Mouse (Mus musculus): ENCODE results near the gene Tlcd1. TPM values are rescaled to one million over a fixed set of nuclear protein-coding genes. Genes with fewer than 3 reads are reported as not detected.

Tlcd1 gene
- polyA plus RNA-seq, 1 experiment from 2014 or later = 9.9 TPM

DNA sequence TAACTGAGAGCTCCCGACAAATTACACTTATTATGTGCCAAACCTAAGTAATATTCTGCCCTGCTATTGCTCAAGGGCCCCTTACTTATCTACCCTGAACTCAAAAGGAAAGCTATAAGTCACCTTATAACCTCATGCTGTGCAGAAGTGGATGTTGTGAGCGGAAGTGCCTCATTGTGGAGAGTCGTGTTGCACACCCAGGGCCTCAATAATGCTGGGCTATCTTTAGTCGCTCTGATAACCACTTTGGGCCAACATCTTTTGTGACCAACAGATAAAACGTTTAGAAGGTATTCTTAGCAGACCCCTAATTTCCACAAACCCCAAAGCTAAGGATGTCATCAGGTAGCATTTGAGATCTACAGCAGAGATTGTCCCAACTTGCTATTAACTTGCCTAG is 35.8 kb upstream of the Tlcd1 start:
- H3K4me3 ChIP-seq (ENCODE audit: low read depth, low read length) = no peak overlapping the region
- no peak overlapping the region for H3K4me2 ChIP-seq (ENCODE audit: low read depth, low read length, severe bottlenecking)
- ATAC-seq (replicated peaks; ENCODE audit: low FRiP score) (no peak), DNase-seq (ENCODE audit: low spot score) (no peak)
- no peaks in the 10 kb centered on the region for H3K27me3 ChIP-seq (ENCODE audit: control insufficient read depth, insufficient read depth, low read length)
- H3K9ac ChIP-seq (ENCODE audit: low read length) = no peak overlapping the region
- H3K27ac ChIP-seq (ENCODE audit: low read depth, low read length) = no peak overlapping the region
- peaks cover 9% of the 10 kb centered on the region for H3K36me3 ChIP-seq (ENCODE audit: control insufficient read depth, insufficient read depth, low read length)
- no peaks in the 10 kb centered on the region for H3K4me1 ChIP-seq (replicated peaks; ENCODE audit: control insufficient read depth, insufficient read depth, low read length)
- WGBS = 87% methylated on average over 5 of the region's 5 CpGs
- no peaks in the 10 kb centered on the region for H3K9me3 ChIP-seq (ENCODE audit: control insufficient read depth, low read length)

DNA sequence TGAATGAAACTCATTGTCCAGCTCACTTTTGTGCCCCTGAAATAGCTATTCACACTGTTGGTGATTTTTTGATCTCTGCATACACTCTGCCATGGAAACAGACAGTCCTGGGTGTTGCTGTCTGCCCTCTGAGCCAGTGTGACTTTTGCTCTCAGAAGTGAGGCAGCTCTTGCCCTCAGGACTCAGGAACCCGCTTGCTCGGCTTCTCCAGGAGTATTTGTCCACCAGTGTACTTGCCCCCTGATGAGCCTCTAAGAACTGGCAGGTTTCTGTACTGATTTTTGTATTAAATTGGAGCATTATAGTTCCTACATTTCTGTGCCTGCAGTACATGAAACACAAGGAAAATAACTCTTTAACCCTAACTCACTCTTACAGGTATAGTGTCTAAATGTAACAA is 33.0 kb upstream of the Tlcd1 start:
- 83% methylated on average over 2 of the region's 2 CpGs for WGBS
- Histone ChIP-seq H3K36me3 (ENCODE audit: control insufficient read depth, insufficient read depth, low read length) (peaks cover 9% of the 10 kb centered on the region), H3K27me3 (ENCODE audit: control insufficient read depth, insufficient read depth, low read length) (no peaks in the 10 kb centered on the region), H3K4me1 (replicated peaks; ENCODE audit: control insufficient read depth, insufficient read depth, low read length) (no peaks in the 10 kb centered on the region), H3K9ac (ENCODE audit: low read length) (no peak overlapping the region), H3K4me3 (ENCODE audit: low read depth, low read length) (no peak overlapping the region), H3K9me3 (ENCODE audit: control insufficient read depth, low read length) (no peaks in the 10 kb centered on the region), H3K4me2 (ENCODE audit: low read depth, low read length, severe bottlenecking) (no peak overlapping the region), H3K27ac (ENCODE audit: low read depth, low read length) (no peak overlapping the region)
- ATAC-seq (replicated peaks; ENCODE audit: low FRiP score) (no peak), DNase-seq (ENCODE audit: low spot score) (no peak)

GRCm38 (mm10) chr11:78146168-78146567 is 30.3 kb upstream of the Tlcd1 start:
- Histone ChIP-seq H3K9ac (ENCODE audit: low read length) (no peak overlapping the region), H3K4me1 (replicated peaks; ENCODE audit: control insufficient read depth, insufficient read depth, low read length) (no peaks in the 10 kb centered on the region), H3K27ac (ENCODE audit: low read depth, low read length) (no peak overlapping the region), H3K9me3 (ENCODE audit: control insufficient read depth, low read length) (no peaks in the 10 kb centered on the region), H3K27me3 (ENCODE audit: control insufficient read depth, insufficient read depth, low read length) (no peaks in the 10 kb centered on the region), H3K4me3 (ENCODE audit: low read depth, low read length) (no peak overlapping the region), H3K4me2 (ENCODE audit: low read depth, low read length, severe bottlenecking) (no peak overlapping the region), H3K36me3 (ENCODE audit: control insufficient read depth, insufficient read depth, low read length) (peaks cover 12% of the 10 kb centered on the region)
- no peak for ATAC-seq (replicated peaks; ENCODE audit: low FRiP score)
- no peak for DNase-seq (ENCODE audit: low spot score)
- WGBS = 90% methylated on average over 5 of the region's 5 CpGs

DNA sequence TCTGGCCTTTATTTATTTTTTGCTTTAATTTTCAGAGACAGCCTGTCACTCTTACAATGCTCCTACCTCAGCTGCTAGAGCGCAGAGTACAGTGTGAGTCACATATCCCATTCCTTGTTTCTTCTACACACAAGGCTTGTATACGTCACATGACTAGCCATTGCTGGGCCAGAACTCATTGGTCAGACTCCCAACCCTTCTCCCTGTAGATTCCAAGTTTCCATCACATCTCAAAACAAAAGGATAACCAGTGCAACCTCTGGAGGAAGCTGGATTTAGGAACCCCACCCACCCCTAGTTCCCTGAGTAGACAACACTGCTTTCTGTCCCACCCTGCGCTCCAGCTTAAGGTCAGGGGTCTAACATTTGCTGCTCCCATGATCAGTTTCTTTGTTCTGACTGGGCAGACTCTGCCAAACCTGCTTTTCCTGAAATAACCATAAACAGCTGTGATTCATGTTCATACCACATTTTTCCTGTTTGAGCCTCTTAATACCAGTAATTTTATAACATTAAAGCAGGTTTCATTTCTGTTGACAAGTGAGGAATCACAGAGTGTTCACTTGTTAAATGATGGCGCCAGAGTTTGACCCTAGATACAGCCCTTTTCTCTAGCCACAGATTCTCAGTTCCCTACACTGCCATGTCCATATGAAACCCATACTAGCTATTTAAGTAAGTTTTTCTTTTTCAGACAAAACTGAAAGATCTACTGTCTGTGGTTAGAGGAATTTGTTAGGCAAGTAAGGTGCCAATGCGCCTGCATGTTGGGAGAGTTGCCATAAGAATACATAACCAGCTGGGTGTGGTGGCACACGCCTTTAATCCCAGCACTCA is 29.6 kb upstream of the Tlcd1 start:
- WGBS = 90% methylated on average over 6 of the region's 6 CpGs
- ATAC-seq (replicated peaks; ENCODE audit: low FRiP score) = no peak
- peaks cover 12% of the 10 kb centered on the region for H3K36me3 ChIP-seq (ENCODE audit: control insufficient read depth, insufficient read depth, low read length)

GRCm38 (mm10) chr11:78151161-78151560 is 25.4 kb upstream of the Tlcd1 start:
- Histone ChIP-seq H3K4me3 (ENCODE audit: low read depth, low read length) (no peak overlapping the region), H3K27ac (ENCODE audit: low read depth, low read length) (no peak overlapping the region), H3K9ac (ENCODE audit: low read length) (no peak overlapping the region), H3K4me1 (replicated peaks; ENCODE audit: control insufficient read depth, insufficient read depth, low read length) (no peaks in the 10 kb centered on the region), H3K4me2 (ENCODE audit: low read depth, low read length, severe bottlenecking) (no peak overlapping the region), H3K27me3 (ENCODE audit: control insufficient read depth, insufficient read depth, low read length) (no peaks in the 10 kb centered on the region), H3K36me3 (ENCODE audit: control insufficient read depth, insufficient read depth, low read length) (peaks cover 8% of the 10 kb centered on the region; the same call in 1 of the 2 replicates), H3K9me3 (ENCODE audit: control insufficient read depth, low read length) (no peaks in the 10 kb centered on the region)
- ATAC-seq (replicated peaks; ENCODE audit: low FRiP score) = no peak
- DNase-seq (ENCODE audit: low spot score) = no peak
- WGBS = 28% methylated on average over 1 of the region's 1 CpGs

More for the DNA sequence above, 29.6 kb upstream of the Tlcd1 start:
- no peak for DNase-seq (ENCODE audit: low spot score)
- no peaks in the 10 kb centered on the region for H3K4me1 ChIP-seq (replicated peaks; ENCODE audit: control insufficient read depth, insufficient read depth, low read length)
- H3K27me3 ChIP-seq (ENCODE audit: control insufficient read depth, insufficient read depth, low read length) = no peaks in the 10 kb centered on the region
- no peaks in the 10 kb centered on the region for H3K9me3 ChIP-seq (ENCODE audit: control insufficient read depth, low read length)
- no peak overlapping the region for H3K9ac ChIP-seq (ENCODE audit: low read length)
- H3K27ac ChIP-seq (ENCODE audit: low read depth, low read length) = no peak overlapping the region
- H3K4me2 ChIP-seq (ENCODE audit: low read depth, low read length, severe bottlenecking) = no peak overlapping the region
- H3K4me3 ChIP-seq (ENCODE audit: low read depth, low read length) = no peak overlapping the region

DNA sequence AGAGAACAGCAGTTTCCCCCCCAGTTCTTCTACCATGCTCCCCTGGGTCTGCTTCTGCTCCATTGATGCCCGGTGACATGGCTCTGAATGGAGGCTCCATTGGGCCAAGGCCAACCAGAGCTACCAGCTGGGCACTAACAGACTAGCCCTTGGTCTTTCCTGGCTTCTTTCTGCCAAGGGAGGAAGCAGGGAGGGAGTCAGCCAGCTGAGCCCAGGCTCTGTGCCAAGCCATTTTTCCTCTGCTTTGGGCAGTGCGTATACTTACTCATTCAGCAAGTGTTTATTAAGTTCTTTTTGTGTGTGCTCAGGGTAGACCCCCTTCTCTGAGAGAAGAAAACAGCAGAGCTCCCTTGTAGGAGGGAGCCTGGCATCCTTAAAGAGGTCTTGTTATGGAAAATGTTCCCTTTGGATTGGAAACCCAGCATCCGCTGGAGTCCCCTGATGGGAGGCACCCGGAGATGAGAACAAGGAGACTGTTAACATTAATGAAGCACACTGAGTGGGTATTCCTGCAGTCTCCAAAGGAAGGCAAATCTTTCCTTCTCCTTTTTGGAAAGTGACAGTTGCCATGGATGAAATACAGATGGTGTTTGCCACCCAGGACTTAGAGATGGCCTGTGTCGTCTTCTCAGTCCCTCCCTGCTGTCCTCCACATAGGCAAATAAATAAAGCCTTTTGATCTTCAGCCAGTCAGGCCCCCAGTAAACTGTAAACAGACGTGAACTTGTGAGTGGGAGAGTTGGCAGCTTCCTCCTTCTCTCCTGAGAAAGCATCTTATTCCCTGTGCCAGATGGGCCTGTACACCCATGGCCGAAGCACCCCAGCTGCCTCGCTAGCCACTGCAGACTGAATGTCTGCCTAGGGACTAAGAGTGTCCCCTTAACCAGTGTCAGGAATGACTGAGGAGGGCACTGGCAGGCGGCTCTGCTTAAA is 23.9 kb upstream of the Tlcd1 start:
- DNase-seq (ENCODE audit: low spot score) = no peak
- 84% methylated on average over 9 of the region's 9 CpGs for WGBS
- Histone ChIP-seq H3K4me1 (replicated peaks; ENCODE audit: control insufficient read depth, insufficient read depth, low read length) (no peaks in the 10 kb centered on the region), H3K36me3 (ENCODE audit: control insufficient read depth, insufficient read depth, low read length) (peaks cover 8% of the 10 kb centered on the region; the same call in 1 of the 2 replicates), H3K4me3 (ENCODE audit: low read depth, low read length) (no peak overlapping the region), H3K9ac (ENCODE audit: low read length) (no peak overlapping the region), H3K27ac (ENCODE audit: low read depth, low read length) (no peak overlapping the region), H3K4me2 (ENCODE audit: low read depth, low read length, severe bottlenecking) (no peak overlapping the region), H3K27me3 (ENCODE audit: control insufficient read depth, insufficient read depth, low read length) (no peaks in the 10 kb centered on the region), H3K9me3 (ENCODE audit: control insufficient read depth, low read length) (no peaks in the 10 kb centered on the region)
- ATAC-seq (replicated peaks; ENCODE audit: low FRiP score) = no peak

DNA sequence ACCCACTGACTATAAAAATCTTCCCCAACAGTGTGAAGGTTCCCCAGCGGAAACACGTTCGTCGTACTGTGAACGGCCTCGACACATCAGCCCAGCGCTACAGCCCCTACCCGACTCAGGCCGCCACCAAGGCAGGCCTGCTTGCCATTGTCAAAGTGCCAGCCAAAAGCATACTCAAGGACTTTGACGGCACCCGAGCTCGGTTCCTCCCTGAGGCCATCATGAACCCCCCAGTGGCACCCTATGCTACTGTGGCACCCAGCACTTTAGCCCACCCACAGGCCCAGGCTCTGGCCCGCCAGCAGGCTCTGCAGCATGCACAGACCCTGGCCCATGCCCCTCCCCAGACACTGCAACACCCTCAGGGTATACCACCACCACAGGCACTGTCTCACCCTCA is 22.7 kb upstream of the Tlcd1 start:
- DNase-seq (ENCODE audit: low spot score) (no peak), ATAC-seq (replicated peaks; ENCODE audit: low FRiP score) (0 out of 2 replicates have a peak, but pooled peaks have one; percentile 27)
- Histone ChIP-seq H3K9ac (ENCODE audit: low read length) (no peak overlapping the region), H3K36me3 (ENCODE audit: control insufficient read depth, insufficient read depth, low read length) (peaks cover 15% of the 10 kb centered on the region), H3K9me3 (ENCODE audit: control insufficient read depth, low read length) (no peaks in the 10 kb centered on the region), H3K4me3 (ENCODE audit: low read depth, low read length) (no peak overlapping the region), H3K27me3 (ENCODE audit: control insufficient read depth, insufficient read depth, low read length) (no peaks in the 10 kb centered on the region), H3K4me1 (replicated peaks; ENCODE audit: control insufficient read depth, insufficient read depth, low read length) (no peaks in the 10 kb centered on the region), H3K27ac (ENCODE audit: low read depth, low read length) (no peak overlapping the region), H3K4me2 (ENCODE audit: low read depth, low read length, severe bottlenecking) (no peak overlapping the region)
- WGBS = 92% methylated on average over 13 of the region's 13 CpGs

DNA sequence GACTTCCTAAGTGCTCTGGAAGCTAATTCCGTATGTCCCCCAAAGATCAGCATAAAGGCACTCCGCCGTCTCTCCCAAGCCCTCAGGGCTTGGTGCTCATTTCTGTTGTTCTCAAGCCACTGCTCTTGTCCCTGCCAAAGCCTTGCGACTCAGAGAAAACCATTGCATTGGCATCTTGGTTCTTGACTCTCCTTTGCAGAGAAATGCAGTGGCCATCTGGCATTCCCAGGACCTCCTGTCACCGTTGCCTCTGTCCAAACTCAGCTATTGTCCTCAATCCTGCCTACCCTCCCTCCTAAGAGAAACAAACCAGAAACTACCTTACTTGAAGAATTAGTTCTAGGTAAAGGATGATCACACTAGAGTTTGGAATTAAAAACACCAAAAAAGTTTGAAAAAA is 20.8 kb upstream of the Tlcd1 start:
- peak overlapping the region; percentile 7; the same call in 1 of the 2 replicates for H3K27ac ChIP-seq (ENCODE audit: low read depth, low read length)
- H3K4me2 ChIP-seq (ENCODE audit: low read depth, low read length, severe bottlenecking) = no peak overlapping the region
- H3K9ac ChIP-seq (ENCODE audit: low read length) = no peak overlapping the region
- H3K36me3 ChIP-seq (ENCODE audit: control insufficient read depth, insufficient read depth, low read length) = peaks cover 23% of the 10 kb centered on the region
- ATAC-seq (replicated peaks; ENCODE audit: low FRiP score) = no peak
- no peak for DNase-seq (ENCODE audit: low spot score)
- 70% methylated on average over 5 of the region's 5 CpGs for WGBS
- no peaks in the 10 kb centered on the region for H3K9me3 ChIP-seq (ENCODE audit: control insufficient read depth, low read length)
- H3K27me3 ChIP-seq (ENCODE audit: control insufficient read depth, insufficient read depth, low read length) = no peaks in the 10 kb centered on the region
- H3K4me3 ChIP-seq (ENCODE audit: low read depth, low read length) = no peak overlapping the region
- H3K4me1 ChIP-seq (replicated peaks; ENCODE audit: control insufficient read depth, insufficient read depth, low read length) = 0 out of 2 replicates have a peak, but pooled peaks cover 2% of the 10 kb centered on the region
